Mouse (Mus musculus) retina, postnatal 1 day (tissue): ENCODE data around the gene Fyttd1.
A peak's percentile ranks its signal among the peaks of the same experiment; 100 is the strongest.
"Not testable (repeated sequence)": the region's sequence is repeated elsewhere in the genome, so short reads cannot be mapped to it uniquely, and the experiment has no call there.

Experiments
- DNase-seq: peaks from one replicate; pipeline ENCODE4 v3.0.0-alpha.2; 2012

The Fyttd1 gene

GRCm38 (mm10) chr16:32877343-32878156 is at the start of gene Fyttd1, which contains the start of gene Rubcn:
Gene Fyttd1, plus strand, starts transcription at chr16:32877500.
Gene Rubcn, minus strand, starts transcription at chr16:32877766.
- DNase-seq = peak; percentile 98

GRCm38 (mm10) chr16:32829104-32829503 is 48.2 kb upstream of the Fyttd1 start:
- no peak for DNase-seq

- DNase-seq = no peak
Observed at GRCm38 (mm10) chr16:32831501-32831900, 45.8 kb upstream of the Fyttd1 start.

GRCm38 (mm10) chr16:32847103-32847502 is 30.2 kb upstream of the Fyttd1 start:
- no peak for DNase-seq

GRCm38 (mm10) chr16:32849042-32849830 is 28.1 kb upstream of the Fyttd1 start:
- DNase-seq = no peak

- no peak for DNase-seq
Observed at GRCm38 (mm10) chr16:32853492-32854049, 23.7 kb upstream of the Fyttd1 start.

- no peak for DNase-seq
Observed at GRCm38 (mm10) chr16:32854050-32854571, 23.2 kb upstream of the Fyttd1 start.

GRCm38 (mm10) chr16:32856751-32857150 is 20.5 kb upstream of the Fyttd1 start:
- no peak for DNase-seq

- DNase-seq = no peak
Observed at GRCm38 (mm10) chr16:32858356-32858755, 18.9 kb upstream of the Fyttd1 start.

- DNase-seq = no peak
Observed at GRCm38 (mm10) chr16:32858771-32859636, 18.3 kb upstream of the Fyttd1 start.

- DNase-seq = no peak
Observed at GRCm38 (mm10) chr16:32861813-32862385, 15.4 kb upstream of the Fyttd1 start.

- DNase-seq = no peak
Observed at GRCm38 (mm10) chr16:32865401-32865800, 11.9 kb upstream of the Fyttd1 start.

GRCm38 (mm10) chr16:32866713-32867112 is 10.6 kb upstream of the Fyttd1 start:
- DNase-seq = no peak

- peak; percentile 96 for DNase-seq
Observed at GRCm38 (mm10) chr16:32867919-32868552, 9.3 kb upstream of the Fyttd1 start.

GRCm38 (mm10) chr16:32870231-32870630 is 7.1 kb upstream of the Fyttd1 start:
- DNase-seq = no peak

- no peak for DNase-seq
Observed at GRCm38 (mm10) chr16:32873366-32873765, 3.9 kb upstream of the Fyttd1 start.

GRCm38 (mm10) chr16:32875281-32875680 is 2.0 kb upstream of the Fyttd1 start:
- not testable (repeated sequence) for DNase-seq

GRCm38 (mm10) chr16:32875847-32876246 is 1.5 kb upstream of the Fyttd1 start:
- DNase-seq = no peak

GRCm38 (mm10) chr16:32876831-32877230 is 469 bp upstream of the Fyttd1 start:
- DNase-seq = no peak

- DNase-seq = peak; percentile 55
Observed at GRCm38 (mm10) chr16:32878157-32878598, 878 bp downstream of the Fyttd1 start.
